Mouse (Mus musculus) midbrain, postnatal 0 days (tissue): ENCODE measurements at regions not wholly inside any gene's neighbourhood (a gene's known extent, or its start where the extent isn't known, plus 50 kb on each side); places are given as distances from the start of the nearest gene placed in this dataset.
"Not testable (repeated sequence)": the region's sequence is repeated elsewhere in the genome, so short reads cannot be mapped to it uniquely, and the experiment has no call there.

Experiments used
- ATAC-seq: fragments of 200-750 bp; cut with Nextera tagmentation; 2 replicates; pipeline ENCODE4 v1.8.0; 2017; ENCODE audit warnings: moderate number of reproducible peaks, mild to moderate bottlenecking, moderate TSS enrichment, moderate library complexity; ENCODE audit not compliant: low FRiP score
- DNase-seq: peaks from one replicate; pipeline ENCODE4 v3.0.0-alpha.2; 2015; ENCODE audit warnings: low spot score
- H3K27ac ChIP-seq: fragments of 300-500 bp; sonication (generic); 2 replicates; pipeline ENCODE4 v1.5.1; 2014; ENCODE audit warnings: low read depth, mild to moderate bottlenecking, low read length, mixed read lengths
- H3K27me3 ChIP-seq: fragments of 300-500 bp; sonication (generic); 2 replicates; pipeline ENCODE4 v1.6.1; 2014; ENCODE audit warnings: low read length, control low read depth, mixed read lengths; ENCODE audit not compliant: insufficient read depth
- H3K36me3 ChIP-seq: fragments of 300-500 bp; sonication (generic); 2 replicates; pipeline ENCODE4 v1.6.1; 2014; ENCODE audit warnings: low read length, control low read depth, mixed read lengths; ENCODE audit not compliant: insufficient read depth
- H3K4me1 ChIP-seq: fragments of 300-500 bp; sonication (generic); 2 replicates; pipeline ENCODE4 v1.6.1; 2014; ENCODE audit warnings: mild to moderate bottlenecking, control low read depth, antibody characterized with exemption, low read length, mixed read lengths; ENCODE audit not compliant: insufficient read depth
- H3K4me2 ChIP-seq: fragments of 300-500 bp; sonication (generic); 2 replicates; pipeline ENCODE4 v1.6.1; 2014; ENCODE audit warnings: low read depth, mild to moderate bottlenecking, low read length, mixed read lengths; ENCODE audit not compliant: poor library complexity, severe bottlenecking
- H3K4me3 ChIP-seq: fragments of 300-500 bp; sonication (generic); 2 replicates; pipeline ENCODE4 v1.5.1; 2014; ENCODE audit warnings: low read depth, mild to moderate bottlenecking, low read length, moderate library complexity
- H3K9ac ChIP-seq: fragments of 300-500 bp; sonication (generic); replicated peaks from 2 replicates; pipeline ENCODE4 v1.6.1; 2014; ENCODE audit warnings: mild to moderate bottlenecking, low read length, moderate library complexity, mixed read lengths; ENCODE audit not compliant: poor library complexity, severe bottlenecking
- H3K9me3 ChIP-seq: fragments of 300-500 bp; sonication (generic); 2 replicates; pipeline ENCODE4 v1.6.1; 2016; ENCODE audit warnings: low read length, control low read depth
- CTCF ChIP-seq: IDR thresholded peaks from 2 replicates; pipeline ENCODE4 v1.5.1; 2016; ENCODE audit warnings: antibody characterized with exemption, mild to moderate bottlenecking
- WGBS: fragments of 180-500 bp; shearing (Covaris S2); extraction: QIAGEN DNeasy Blood & Tissue Kit; methylation state at CpG from one replicate; pipeline ENCODE4 v1.1.7; 2014; 5-methylcytosine and 5-hydroxymethylcytosine counted together

DNA sequence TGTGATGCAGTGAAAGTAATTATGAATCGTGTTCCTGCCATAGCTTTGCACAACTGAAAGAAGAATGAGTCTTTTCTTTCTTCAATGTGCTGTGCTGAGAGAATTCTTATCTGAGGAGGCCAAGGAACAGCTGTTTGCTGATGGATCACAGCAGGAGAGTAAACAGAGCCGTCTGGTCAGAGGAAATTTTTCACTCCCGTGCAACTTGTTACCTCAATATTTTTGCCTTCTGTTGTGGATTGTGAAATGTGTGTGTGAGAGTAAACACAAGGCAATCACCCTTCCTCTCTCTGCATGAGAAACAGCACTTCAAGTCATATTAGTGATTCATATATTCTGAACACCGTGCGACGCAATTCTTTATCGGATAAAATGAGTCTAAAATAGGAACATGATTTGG is 171.9 kb downstream of the Epm2a start:
- DNase-seq (peak; percentile 69), ATAC-seq (no peak)
- Histone ChIP-seq H3K27me3 (no peaks in the 10 kb centered on the region), H3K4me2 (no peak overlapping the region), H3K9me3 (no peaks in the 10 kb centered on the region), H3K4me1 (0 out of 2 replicates have a peak, but pooled peaks cover 3% of the 10 kb centered on the region), H3K4me3 (no peak overlapping the region), H3K27ac (no peak overlapping the region), H3K36me3 (no peaks in the 10 kb centered on the region), H3K9ac (no peak overlapping the region)
- WGBS, result 36% methylated on average over 7 of the region's 7 CpGs
- TF ChIP-seq CTCF, result no peak

DNA sequence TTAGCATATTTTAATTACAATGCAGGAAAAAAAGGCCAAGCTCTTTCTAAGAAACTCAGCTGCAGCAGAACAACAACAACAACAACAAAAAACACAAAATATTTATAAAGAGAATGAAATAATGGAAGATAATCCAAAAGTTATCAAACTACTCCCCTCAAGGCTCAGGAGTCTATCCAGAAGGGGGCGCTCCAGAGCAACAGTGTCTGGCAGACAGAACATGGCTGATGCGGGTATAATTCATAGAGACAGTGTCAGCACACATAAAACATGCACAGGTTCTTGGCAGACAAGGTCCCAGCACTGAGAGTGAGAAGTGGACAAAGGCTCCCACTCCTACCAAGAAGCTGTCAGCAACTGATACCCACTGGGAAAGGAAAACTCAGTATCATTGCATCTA is 173.9 kb downstream of the Epm2a start:
- Histone ChIP-seq H3K9ac (no peak overlapping the region), H3K4me1 (0 out of 2 replicates have a peak, but pooled peaks cover 3% of the 10 kb centered on the region), H3K9me3 (no peaks in the 10 kb centered on the region), H3K4me3 (no peak overlapping the region), H3K36me3 (no peaks in the 10 kb centered on the region), H3K27me3 (no peaks in the 10 kb centered on the region), H3K4me2 (no peak overlapping the region), H3K27ac (no peak overlapping the region)
- no peak for ATAC-seq
- DNase-seq, result peak; percentile 1
- TF ChIP-seq CTCF, result peak; percentile 30; the same call in 1 of the 2 replicates
- WGBS, result 63% methylated on average over 2 of the region's 2 CpGs

DNA sequence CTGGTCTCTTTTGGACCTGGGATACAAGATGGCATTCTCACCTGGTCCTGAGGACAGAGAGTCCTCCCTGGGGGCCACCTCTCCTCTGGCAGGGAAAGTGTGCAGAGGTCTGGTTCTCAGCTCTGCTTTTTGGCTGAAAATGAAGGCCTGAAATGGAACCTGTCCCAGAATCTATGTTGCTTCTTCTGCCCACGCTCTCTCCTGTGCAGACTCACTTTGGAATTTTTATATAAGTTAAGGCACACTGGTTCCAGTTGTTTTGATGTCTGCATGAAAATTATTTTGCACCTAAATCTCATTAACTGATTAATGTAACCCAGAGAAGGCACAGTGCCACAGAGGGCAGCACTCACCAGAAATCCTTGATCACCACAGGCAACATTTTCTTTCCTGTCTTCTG is 188.1 kb downstream of the Epm2a start:
- Histone ChIP-seq H3K4me2 (no peak overlapping the region), H3K27me3 (no peaks in the 10 kb centered on the region), H3K4me1 (no peaks in the 10 kb centered on the region), H3K27ac (no peak overlapping the region), H3K36me3 (no peaks in the 10 kb centered on the region), H3K4me3 (no peak overlapping the region), H3K9ac (no peak overlapping the region), H3K9me3 (no peaks in the 10 kb centered on the region)
- TF ChIP-seq CTCF, result no peak
- ATAC-seq, result no peak
- WGBS, result 100% methylated on average over 1 of the region's 1 CpGs
- no peak for DNase-seq

DNA sequence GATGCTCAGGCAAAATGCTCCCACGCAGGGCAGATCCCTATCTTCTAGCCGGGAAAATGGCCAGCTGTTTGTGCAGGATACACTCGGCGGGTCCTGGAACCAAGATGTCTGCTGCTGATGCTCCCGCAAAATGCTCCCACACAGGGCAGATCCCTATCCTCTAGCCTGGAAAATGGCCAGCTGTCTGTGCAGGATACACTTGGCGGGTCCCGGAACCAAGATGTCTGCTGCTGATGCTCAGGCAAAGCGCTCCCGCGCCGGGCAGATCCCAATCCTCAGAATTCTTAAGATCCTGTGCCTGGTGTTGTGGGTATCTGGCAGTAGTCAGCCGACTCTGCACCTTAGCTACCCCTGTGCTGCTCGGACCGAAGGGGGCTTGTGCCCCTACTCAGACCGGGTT is 212.2 kb downstream of the Epm2a start:
- not testable (repeated sequence) for H3K4me1 ChIP-seq, H3K9me3 ChIP-seq, DNase-seq, H3K4me2 ChIP-seq, H3K27ac ChIP-seq, ATAC-seq, H3K36me3 ChIP-seq, H3K9ac ChIP-seq, H3K27me3 ChIP-seq, H3K4me3 ChIP-seq
- 90% methylated on average over 15 of the region's 15 CpGs for WGBS

DNA sequence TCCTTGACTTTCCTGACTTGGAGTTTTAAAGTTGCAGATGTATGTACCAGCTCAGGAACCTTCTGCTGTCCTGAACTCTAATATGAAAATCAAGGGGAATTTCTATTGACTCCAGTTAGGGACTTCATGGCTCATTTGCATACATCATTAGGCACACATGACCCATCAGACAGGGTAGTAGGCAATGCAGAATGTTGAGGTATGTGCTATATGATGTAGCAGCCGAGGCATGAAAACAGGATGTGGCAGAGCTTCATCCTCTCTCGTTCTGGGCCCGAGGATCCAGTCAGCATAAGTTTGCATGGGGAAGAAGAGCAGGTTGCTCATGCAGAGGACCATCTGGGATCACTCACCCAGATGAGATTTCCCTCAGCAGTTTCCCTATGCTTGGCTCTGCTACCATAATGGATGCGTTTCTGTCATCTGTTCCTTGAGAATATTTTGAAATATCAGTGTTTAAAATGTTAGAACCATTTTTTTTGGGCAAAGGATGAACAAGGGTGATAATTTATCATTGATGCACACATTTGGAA is 227.4 kb downstream of the Epm2a start:
- WGBS, result 82% methylated on average over 4 of the region's 4 CpGs
- TF ChIP-seq CTCF, result no peak
- DNase-seq (peak; percentile 47), ATAC-seq (no peak)
- Histone ChIP-seq H3K4me3 (no peak overlapping the region), H3K4me1 (no peaks in the 10 kb centered on the region), H3K27me3 (no peaks in the 10 kb centered on the region), H3K9me3 (no peaks in the 10 kb centered on the region), H3K9ac (no peak overlapping the region), H3K4me2 (no peak overlapping the region), H3K27ac (no peak overlapping the region), H3K36me3 (no peaks in the 10 kb centered on the region)

DNA sequence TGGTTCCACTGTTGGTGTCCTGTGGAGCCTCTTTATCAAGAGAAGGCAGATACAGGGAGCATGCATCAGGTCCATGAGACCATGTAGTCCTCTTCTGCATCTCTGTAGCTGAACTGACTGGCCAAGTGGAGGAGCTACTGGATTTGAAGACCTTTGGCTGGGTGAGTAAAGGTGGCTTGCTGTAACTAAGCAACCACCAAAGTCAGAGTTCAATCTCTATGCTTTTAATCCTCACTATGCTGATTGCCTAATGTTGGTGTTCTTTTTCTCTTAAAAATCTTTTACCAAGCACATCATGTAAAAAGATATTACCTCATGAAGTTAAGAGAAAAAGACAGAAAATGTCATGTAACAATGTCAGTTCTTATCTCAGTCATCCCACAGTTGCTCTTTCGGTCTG is 265.2 kb downstream of the Epm2a start:
- TF ChIP-seq CTCF, result no peak
- Histone ChIP-seq H3K9me3 (no peaks in the 10 kb centered on the region), H3K9ac (no peak overlapping the region), H3K27me3 (no peaks in the 10 kb centered on the region), H3K36me3 (no peaks in the 10 kb centered on the region), H3K4me3 (no peak overlapping the region), H3K27ac (no peak overlapping the region), H3K4me1 (no peaks in the 10 kb centered on the region), H3K4me2 (no peak overlapping the region)
- ATAC-seq, result no peak
- DNase-seq, result no peak
- 89% methylated on average over 1 of the region's 1 CpGs for WGBS

DNA sequence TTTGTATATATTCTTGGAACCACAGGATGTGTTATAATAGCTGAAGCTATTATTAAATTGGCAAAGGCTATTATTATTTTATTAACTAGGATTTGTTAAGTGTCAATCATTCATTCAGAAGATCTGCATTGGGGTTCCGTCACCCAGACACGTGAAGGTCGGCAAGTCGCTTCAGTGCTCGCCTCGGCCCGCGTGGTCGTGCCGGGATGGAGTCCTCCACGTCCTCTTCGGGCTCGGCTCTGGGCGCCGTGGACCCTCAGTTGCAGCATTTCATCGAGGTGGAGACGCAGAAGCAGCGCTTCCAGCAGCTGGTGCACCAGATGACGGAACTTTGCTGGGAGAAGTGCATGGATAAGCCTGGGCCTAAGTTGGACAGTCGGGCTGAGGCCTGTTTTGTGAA is 265.9 kb downstream of the Epm2a start:
- H3K9me3 ChIP-seq, DNase-seq: not testable (repeated sequence)
- 93% methylated on average over 14 of the region's 20 CpGs for WGBS

More for the DNA sequence above, 265.9 kb downstream of the Epm2a start:
- not testable (repeated sequence) for H3K27ac ChIP-seq, ATAC-seq, H3K4me3 ChIP-seq, H3K36me3 ChIP-seq, H3K9ac ChIP-seq, H3K4me2 ChIP-seq, H3K27me3 ChIP-seq, H3K4me1 ChIP-seq
